Mouse (Mus musculus) embryonic facial prominence, embryonic 14.5 days (tissue): ENCODE data around the gene Mas1. TPM values are rescaled to one million over a fixed set of nuclear protein-coding genes. Genes with fewer than 3 reads are reported as not detected.

ENCODE experiments used
- ATAC-seq: fragments of 200-750 bp; cut with Nextera tagmentation; 2 replicates; pipeline ENCODE4 v1.8.0; 2017; ENCODE audit warnings: low read depth, moderate number of reproducible peaks, moderate TSS enrichment
- DNase-seq: peaks from one replicate; pipeline ENCODE4 v3.0.0-alpha.2; 2015; ENCODE audit warnings: low spot score
- H3K27ac ChIP-seq: fragments of 300-500 bp; sonication (generic); replicated peaks from 2 replicates; pipeline ENCODE4 v1.5.1; 2014; ENCODE audit warnings: low read depth, mild to moderate bottlenecking, low read length, moderate library complexity
- H3K27me3 ChIP-seq: fragments of 300-500 bp; sonication (generic); replicated peaks from 2 replicates; pipeline ENCODE4 v1.6.1; 2014; ENCODE audit warnings: low read length; ENCODE audit not compliant: control insufficient read depth, insufficient read depth
- H3K36me3 ChIP-seq: fragments of 300-500 bp; sonication (generic); 2 replicates; pipeline ENCODE4 v1.6.1; 2014; ENCODE audit warnings: low read length, mixed read lengths; ENCODE audit not compliant: control insufficient read depth, insufficient read depth
- H3K4me1 ChIP-seq: fragments of 300-500 bp; sonication (generic); 2 replicates; pipeline ENCODE4 v1.6.1; 2014; ENCODE audit warnings: antibody characterized with exemption, low read length; ENCODE audit not compliant: control insufficient read depth, insufficient read depth
- H3K4me2 ChIP-seq: fragments of 300-500 bp; sonication (generic); 2 replicates; pipeline ENCODE4 v1.6.1; 2014; ENCODE audit warnings: low read depth, mild to moderate bottlenecking, low read length, moderate library complexity, mixed read lengths
- H3K4me3 ChIP-seq: fragments of 300-500 bp; sonication (generic); 2 replicates; pipeline ENCODE4 v1.5.1; 2014; ENCODE audit warnings: low read depth, mild to moderate bottlenecking, low read length
- H3K9ac ChIP-seq: fragments of 300-500 bp; sonication (generic); 2 replicates; pipeline ENCODE4 v1.6.1; 2014; ENCODE audit warnings: low read depth, mild to moderate bottlenecking, low read length, moderate library complexity, mixed read lengths
- H3K9me3 ChIP-seq: fragments of 300-500 bp; sonication (generic); 2 replicates; pipeline ENCODE4 v1.6.1; 2016; ENCODE audit warnings: low read length; ENCODE audit not compliant: control insufficient read depth
- WGBS: fragments of 180-500 bp; shearing (Covaris S2); extraction: QIAGEN DNeasy Blood & Tissue Kit; methylation state at CpG from one replicate; pipeline ENCODE4 v1.1.7; 2014; 5-methylcytosine and 5-hydroxymethylcytosine counted together
- microRNA-seq: library from miRNA; unstranded; fragments of <30 nt; microRNA quantifications from one replicate; pipeline ENCODE4, GENCODE M21; 2016; ENCODE audit warnings: borderline number of aligned reads
- polyA plus RNA-seq: library from polyadenylated mRNA; unstranded; fragments of >200 nt; fragmentation: Nextera tagmentation; extraction: Ambion mirVana; gene quantifications from 2 replicates; pipeline ENCODE4 v1.2.1, GENCODE M21; 2014

Gene Mas1
- polyA plus RNA-seq, 1 experiment from 2014 or later, result 0.99 TPM

GRCm38 (mm10) chr17:12793660-12794406, 74.1 kb downstream of the Mas1 start:
- H3K36me3 ChIP-seq, result no peaks in the 10 kb centered on the region

GRCm38 (mm10) chr17:12792422-12793206, 75.3 kb downstream of the Mas1 start:
- H3K36me3 ChIP-seq, result peaks cover 6% of the 10 kb centered on the region
- H3K27ac ChIP-seq, result peak overlapping the region; percentile 91
- no peak overlapping the region for H3K4me2 ChIP-seq
- H3K9ac ChIP-seq, result no peak overlapping the region
- no peaks in the 10 kb centered on the region for H3K27me3 ChIP-seq
- DNase-seq (peak; percentile 84), ATAC-seq (no peak)
- 53% methylated on average over 11 of the region's 11 CpGs for WGBS
- no peak overlapping the region for H3K4me3 ChIP-seq
- peaks cover 7% of the 10 kb centered on the region for H3K9me3 ChIP-seq
- peaks cover 57% of the 10 kb centered on the region for H3K4me1 ChIP-seq

More at GRCm38 (mm10) chr17:12793660-12794406, 74.1 kb downstream of the Mas1 start:
- peak overlapping the region; percentile 91 for H3K27ac ChIP-seq
- ATAC-seq (peak; percentile 63), DNase-seq (peak; percentile 92)
- H3K4me1 ChIP-seq, result peaks cover 57% of the 10 kb centered on the region
- no peaks in the 10 kb centered on the region for H3K27me3 ChIP-seq
- H3K4me3 ChIP-seq, result no peak overlapping the region
- H3K9me3 ChIP-seq, result peaks cover under 1% of the 10 kb centered on the region
- WGBS, result 13% methylated on average over 8 of the region's 8 CpGs
- peak overlapping the region; percentile 23; the same call in 1 of the 2 replicates for H3K4me2 ChIP-seq
- 0 out of 2 replicates have a peak overlapping the region, but pooled peaks have one; percentile 16 for H3K9ac ChIP-seq

DNA sequence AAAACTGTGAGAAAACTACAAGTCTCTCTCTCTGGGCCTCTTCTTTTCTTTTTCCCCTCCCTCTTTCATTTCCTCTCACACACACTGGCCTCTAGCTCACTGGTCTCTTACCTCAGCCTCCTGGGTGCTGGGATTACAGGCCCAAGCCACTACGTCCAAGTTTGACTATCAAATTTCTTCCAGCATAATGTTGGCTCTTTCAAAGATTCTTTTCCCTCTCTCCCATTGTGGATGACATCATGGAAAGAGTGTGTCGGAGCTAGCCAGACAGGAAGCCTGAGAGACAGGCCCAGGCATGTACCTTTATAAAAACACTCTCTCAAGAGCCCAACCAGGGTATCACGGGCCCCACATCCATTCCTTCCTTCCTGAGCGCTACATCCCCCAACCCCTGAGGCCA, 76.5 kb downstream of the Mas1 start:
- H3K9me3 ChIP-seq, result peaks cover 7% of the 10 kb centered on the region
- no peak overlapping the region for H3K9ac ChIP-seq
- no peak overlapping the region for H3K4me2 ChIP-seq
- WGBS, result 19% methylated on average over 4 of the region's 4 CpGs
- H3K4me1 ChIP-seq, result peaks cover 57% of the 10 kb centered on the region
- peak; percentile 94 for DNase-seq
- peaks cover 8% of the 10 kb centered on the region for H3K36me3 ChIP-seq
- H3K27me3 ChIP-seq, result no peaks in the 10 kb centered on the region
- peak overlapping the region; percentile 91 for H3K27ac ChIP-seq
- no peak overlapping the region for H3K4me3 ChIP-seq
- ATAC-seq, result peak; percentile 61

DNA sequence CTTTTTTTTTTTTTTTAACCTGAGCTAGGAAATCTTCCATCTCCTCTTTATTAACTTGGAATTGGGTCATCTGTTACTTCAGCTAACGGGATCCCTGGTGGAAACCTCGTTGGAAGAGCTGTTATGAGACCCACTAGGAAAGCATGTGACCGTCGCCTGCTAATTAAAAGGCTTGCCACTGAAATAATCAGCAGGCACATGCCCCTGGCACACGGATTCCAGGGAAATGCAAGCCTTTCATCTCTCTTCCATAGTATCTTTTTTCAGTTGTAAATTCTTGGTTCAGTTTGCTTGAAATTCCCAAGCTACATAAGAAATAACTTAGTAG, 76.9 kb downstream of the Mas1 start:
- Histone ChIP-seq H3K4me3 (no peak overlapping the region), H3K27me3 (no peaks in the 10 kb centered on the region), H3K27ac (peak overlapping the region; percentile 91), H3K4me2 (0 out of 2 replicates have a peak overlapping the region, but pooled peaks have one; percentile 15), H3K4me1 (peaks cover 57% of the 10 kb centered on the region), H3K36me3 (peaks cover 8% of the 10 kb centered on the region), H3K9me3 (peaks cover 7% of the 10 kb centered on the region), H3K9ac (no peak overlapping the region)
- WGBS, result 24% methylated on average over 5 of the region's 5 CpGs
- peak; percentile 12; the same call in 1 of the 2 replicates for ATAC-seq
- DNase-seq, result no peak

Small RNAs within 50 kb of the gene (microRNA-seq; reads per million reads assigned to microRNA genes)
- gene Gm24085, result not detected

Other genes with a start within 250 kb of the Mas1 start
- gene Slc22a1, start 192.3 kb downstream of the Mas1 start, polyA plus RNA-seq, result 0.31 and 0.38 TPM in 2 replicates
- 66.0 and 67.5 TPM in 2 replicates for gene Igf2r, start 98.5 kb downstream of the Mas1 start, polyA plus RNA-seq
- gene Mrgprh, start 7.9 kb upstream of the Mas1 start, polyA plus RNA-seq, result 0.10 and 0.14 TPM in 2 replicates
- gene Pnldc1, start 42.1 kb upstream of the Mas1 start, polyA plus RNA-seq, result 1.9 and 2.8 TPM in 2 replicates
- gene Tcp1, start 47.6 kb upstream of the Mas1 start, polyA plus RNA-seq, result 408 and 423 TPM in 2 replicates
- gene Mrpl18, start 48.2 kb upstream of the Mas1 start, polyA plus RNA-seq, result 118 and 123 TPM in 2 replicates
- 0.80 and 0.88 TPM in 2 replicates for gene Acat3, start 72.5 kb upstream of the Mas1 start, polyA plus RNA-seq
- 85.8 and 98.2 TPM in 2 replicates for gene Acat2, start 92.6 kb upstream of the Mas1 start, polyA plus RNA-seq
- gene Wtap, start 126.0 kb upstream of the Mas1 start, polyA plus RNA-seq, result 118 and 121 TPM in 2 replicates
- gene Sod2, start 138.7 kb upstream of the Mas1 start, polyA plus RNA-seq, result 117 and 136 TPM in 2 replicates
- gene Gpr31b, start 184.2 kb upstream of the Mas1 start, polyA plus RNA-seq, result not detected in 2 replicates
- gene Tcp10b, start 193.0 kb upstream of the Mas1 start, polyA plus RNA-seq, result 0.39 TPM in 1 of 2 replicates, not detected in the other